In the genomic region with DNA sequence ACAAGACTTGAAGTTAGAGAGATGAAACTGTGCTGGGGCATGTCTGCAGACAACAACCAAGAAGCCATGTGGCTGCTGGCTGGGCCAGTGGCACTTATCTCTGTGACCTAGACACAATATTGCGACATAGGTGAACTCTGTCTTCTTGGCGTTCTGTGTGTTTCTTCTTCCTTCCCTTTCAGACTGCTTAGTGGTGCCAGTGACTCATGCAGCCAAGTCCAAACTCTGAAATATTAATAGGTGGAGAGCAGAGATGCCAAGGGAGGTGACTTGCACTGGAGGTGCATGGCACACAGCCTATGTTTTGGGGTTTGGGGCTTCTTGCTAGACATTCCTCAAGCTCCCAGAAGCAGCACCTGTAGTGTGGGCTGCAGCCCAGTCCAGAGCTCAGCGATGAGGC, we compare ENCODE assay signal across 10 mouse cellular contexts. TPM values are rescaled to one million over a fixed set of nuclear protein-coding genes. Genes with fewer than 3 reads are reported as not detected.
DNase-seq lines count a peak whose midpoint lies in the region; ATAC-seq and TF ChIP-seq lines count a peak whose summit lies in the region.
"Had no signal": no experiment of that assay in that cellular context is flagged by ENCODE, and none has a peak within 500 bp of the region (broad histone marks: within the 10 kb centered on the region; RNA-seq: fewer than 3 reads in every experiment).

No protein-coding gene starts in this region.

- H3K9ac ChIP-seq in intestine, embryonic 15.5 days = no peak overlapping the region
- H3K9ac ChIP-seq in forebrain, embryonic 11.5 days (ENCODE audit: low read length) = no peak overlapping the region

- H3K4me1 ChIP-seq in intestine, embryonic 15.5 days (replicated peaks) = peaks cover 24% of the 10 kb centered on the region
- H3K4me1 ChIP-seq in forebrain, embryonic 11.5 days (replicated peaks; ENCODE audit: control insufficient read depth, insufficient read depth, low read length) = peaks cover 9% of the 10 kb centered on the region

- DNase-seq in kidney, adult 11 months = peak; percentile 29
- DNase-seq in kidney, postnatal 4 days = no peak
- DNase-seq in 3T3-L1 (ENCODE audit: low read depth, low spot score) (peak; percentile 90), Patski (ENCODE audit: low read depth, low spot score) (no peak)
- no peak for DNase-seq in forebrain, embryonic 11.5 days (ENCODE audit: low spot score)
- no peak for DNase-seq in right cerebral cortex, postnatal 25 days
- no peak for DNase-seq in kidney, postnatal 25 days

- no peaks in the 10 kb centered on the region for H3K36me3 ChIP-seq in intestine, embryonic 15.5 days
- no peaks in the 10 kb centered on the region for H3K36me3 ChIP-seq in forebrain, embryonic 11.5 days (ENCODE audit: control insufficient read depth, insufficient read depth, low read length)

- CTCF ChIA-PET in Patski (lab: Charles Lee) = no interaction called here

- POLR2A ChIA-PET in Patski (lab: Charles Lee) = interaction anchor here (0.6 to 1.7 kb wide), 2 partner anchors 34 to 1512 kb away, joined by 6 read pairs; no protein-coding TSS in a partner anchor

- no peak overlapping the region for H3K4me2 ChIP-seq in intestine, embryonic 15.5 days (replicated peaks)
- H3K4me2 ChIP-seq in forebrain, embryonic 11.5 days (ENCODE audit: low read depth, low read length, severe bottlenecking) = no peak overlapping the region

- H3K9me3 ChIP-seq in intestine, embryonic 15.5 days = no peaks in the 10 kb centered on the region
- no peaks in the 10 kb centered on the region for H3K9me3 ChIP-seq in forebrain, embryonic 11.5 days (ENCODE audit: control insufficient read depth, low read length)

- WGBS in intestine, embryonic 15.5 days = 62% methylated on average over 3 of the region's 3 CpGs
- 89% methylated on average over 3 of the region's 3 CpGs for WGBS in forebrain, embryonic 11.5 days

- H3K27me3 ChIP-seq in Patski = no peaks in the 10 kb centered on the region
- no peaks in the 10 kb centered on the region for H3K27me3 ChIP-seq in intestine, embryonic 15.5 days (replicated peaks)
- H3K27me3 ChIP-seq in forebrain, embryonic 11.5 days (ENCODE audit: control insufficient read depth, insufficient read depth, low read length) = peaks cover 12% of the 10 kb centered on the region; the same call in 1 of the 2 replicates

- no peak for TF ChIP-seq CTCF in Patski (IDR thresholded peaks at IDR 0.05)

- H3K4me3 ChIP-seq in intestine, embryonic 15.5 days (replicated peaks) = no peak overlapping the region
- H3K4me3 ChIP-seq in forebrain, embryonic 11.5 days (ENCODE audit: low read depth, low read length) = no peak overlapping the region

- H3K27ac ChIP-seq in intestine, embryonic 15.5 days = peak overlapping the region; percentile 4; the same call in 1 of the 2 replicates
- no peak overlapping the region for H3K27ac ChIP-seq in forebrain, embryonic 11.5 days (ENCODE audit: low read depth, low read length)

- in situ Hi-C loops in Patski (cut with MboI; ENCODE audit: low pct_unique_long_range_greater_than_20kb) = no loop called here

- peak; percentile 22 for ATAC-seq in Patski
- ATAC-seq in intestine, embryonic 15.5 days = peak; percentile 73
- ATAC-seq in forebrain, embryonic 11.5 days (replicated peaks; ENCODE audit: low FRiP score) = no peak

RNA-seq across cellular contexts. Expression of a gene that starts 7.2 kb away (rescaled TPM):
- 355 TPM for polyA plus RNA-seq in Patski (2021)
- 35.8 and 36.1 TPM in 2 replicates for polyA plus RNA-seq in intestine, embryonic 15.5 days (2015; fragmentation: Nextera tagmentation; extraction: Ambion mirVana)
- polyA plus RNA-seq in forebrain, embryonic 11.5 days (2014; fragmentation: Nextera tagmentation; extraction: Ambion mirVana) = 28.2 and 31.5 TPM in 2 replicates

RNA-seq across cellular contexts. Expression of a gene that starts 42.8 kb away (rescaled TPM):
- not detected for polyA plus RNA-seq in Patski (2021)
- 209 and 261 TPM in 2 replicates for polyA plus RNA-seq in intestine, embryonic 15.5 days (2015; fragmentation: Nextera tagmentation; extraction: Ambion mirVana)
- polyA plus RNA-seq in forebrain, embryonic 11.5 days (2014; fragmentation: Nextera tagmentation; extraction: Ambion mirVana) = 0.07 TPM in 1 of 2 replicates, not detected in the other
- polyA plus RNA-seq: heart, postnatal 0 days; midbrain, postnatal 0 days had no signal

Comparison
In these comparisons a context has a peak if more than half of its experiments do, and no peak if none do; other contexts are left out.
1. DNase-seq: peak in kidney, adult 11 months (single experiment) and 3T3-L1 (single experiment); none in kidney, postnatal 4 days (0 of 2), Patski (single experiment), forebrain, embryonic 11.5 days (single experiment), right cerebral cortex, postnatal 25 days (single experiment) and kidney, postnatal 25 days (0 of 2).
2. RNA of a gene that starts 42.8 kb away (polyA plus RNA-seq): 209 to 261 TPM in intestine, embryonic 15.5 days; 0.07 TPM in forebrain, embryonic 11.5 days and not detected in Patski (single experiment); every median in the first group is over 100 times any median in the second.